Mouse (Mus musculus): ENCODE results near the gene Gm17657.
"Not testable (repeated sequence)": the region's sequence is repeated elsewhere in the genome, so short reads cannot be mapped to it uniquely, and the experiment has no call there.

The Gm17657 gene

GRCm38 (mm10) chr17:29545241-29545640 is 4.2 kb downstream of the Gm17657 start:
- no peak for DNase-seq (ENCODE audit: low spot score)

- DNase-seq (ENCODE audit: low spot score), result no peak
Measured at GRCm38 (mm10) chr17:29544064-29544463, 5.4 kb downstream of the Gm17657 start.

- DNase-seq (ENCODE audit: low spot score), result no peak
Measured at GRCm38 (mm10) chr17:29542831-29543690, 6.4 kb downstream of the Gm17657 start.

DNA sequence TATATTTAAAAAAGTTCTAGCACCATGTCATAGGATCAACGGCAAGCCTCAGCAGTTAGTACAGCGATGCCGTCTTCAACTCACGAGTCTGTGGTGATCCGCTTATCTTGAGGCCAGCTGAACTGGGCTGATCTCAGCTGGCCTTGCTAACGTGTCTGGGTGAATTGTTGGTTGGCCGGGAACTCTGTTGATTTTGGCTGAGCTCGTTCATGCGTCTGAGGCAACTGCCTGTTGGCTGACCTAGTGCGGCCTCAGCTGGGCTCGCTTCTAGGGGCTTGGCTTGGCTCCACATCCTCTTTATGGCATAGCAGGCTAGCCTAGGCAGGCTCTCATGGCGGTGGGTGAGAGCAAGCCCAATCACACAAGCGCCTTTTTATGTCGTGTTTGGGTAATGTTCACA is 8.0 kb downstream of the Gm17657 start:
- no peak for DNase-seq (ENCODE audit: low spot score)

DNA sequence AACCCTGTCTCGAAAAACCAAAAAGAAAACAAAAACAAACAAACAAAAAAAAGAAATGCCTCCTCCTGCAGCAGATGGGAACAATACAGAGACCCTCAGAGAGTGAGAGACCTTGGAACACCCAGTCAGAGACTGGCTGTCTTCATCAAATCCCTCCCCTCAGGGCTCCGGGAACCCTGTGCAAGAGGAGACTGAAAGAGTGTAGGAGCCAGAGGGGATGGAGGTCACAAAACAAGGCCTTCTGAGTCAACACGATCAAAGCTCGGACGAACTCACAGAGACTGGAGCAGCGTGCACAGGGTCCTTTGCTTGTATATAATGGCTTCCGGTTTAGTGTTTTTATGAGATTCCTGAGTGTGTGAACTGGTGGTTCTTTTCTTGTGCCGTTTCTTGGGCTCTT is 9.0 kb downstream of the Gm17657 start:
- DNase-seq (ENCODE audit: low spot score), result no peak

DNA sequence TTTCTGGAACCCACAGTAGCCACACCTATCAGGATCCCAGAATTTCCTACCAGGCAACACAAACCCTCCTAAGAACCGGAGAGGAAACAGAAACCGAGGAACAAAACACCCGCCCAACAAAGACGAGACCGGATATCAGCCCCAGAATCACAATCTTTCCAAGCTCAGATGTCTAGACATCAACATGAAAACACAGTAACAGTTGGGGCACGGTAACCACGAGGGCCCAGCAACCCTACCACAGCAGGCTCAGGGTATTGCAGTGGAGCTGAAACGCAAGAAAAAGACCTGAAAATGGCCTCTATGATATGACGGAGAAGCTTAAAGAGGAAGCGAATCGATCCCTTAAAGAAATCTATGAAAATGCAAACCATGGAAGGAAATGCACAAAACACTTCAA is 15.6 kb downstream of the Gm17657 start:
- no peak for DNase-seq (ENCODE audit: low spot score)

GRCm38 (mm10) chr17:29531757-29532384 is 17.6 kb downstream of the Gm17657 start:
- no peak for DNase-seq (ENCODE audit: low spot score)

DNA sequence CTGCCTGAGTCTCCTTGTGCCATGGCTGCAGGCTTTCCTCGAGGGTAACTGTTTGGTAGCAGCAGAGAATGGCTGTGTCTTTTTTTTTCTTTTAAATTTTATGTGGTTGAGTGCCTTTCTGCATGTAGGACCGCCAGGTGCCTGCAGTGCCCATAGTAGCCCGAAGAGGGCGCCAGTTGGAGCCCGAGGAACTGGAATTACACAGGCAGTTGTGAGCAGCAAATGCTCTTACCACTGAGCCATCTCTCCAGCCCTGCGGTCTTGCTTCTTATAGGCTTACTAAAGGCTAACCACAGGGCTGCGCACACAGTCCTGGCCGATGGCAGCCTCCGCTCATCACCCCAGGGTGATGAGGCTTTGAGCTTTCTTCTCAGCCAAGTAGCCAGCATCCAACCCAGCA is 18.2 kb downstream of the Gm17657 start:
- no peak for DNase-seq (ENCODE audit: low spot score)

DNA sequence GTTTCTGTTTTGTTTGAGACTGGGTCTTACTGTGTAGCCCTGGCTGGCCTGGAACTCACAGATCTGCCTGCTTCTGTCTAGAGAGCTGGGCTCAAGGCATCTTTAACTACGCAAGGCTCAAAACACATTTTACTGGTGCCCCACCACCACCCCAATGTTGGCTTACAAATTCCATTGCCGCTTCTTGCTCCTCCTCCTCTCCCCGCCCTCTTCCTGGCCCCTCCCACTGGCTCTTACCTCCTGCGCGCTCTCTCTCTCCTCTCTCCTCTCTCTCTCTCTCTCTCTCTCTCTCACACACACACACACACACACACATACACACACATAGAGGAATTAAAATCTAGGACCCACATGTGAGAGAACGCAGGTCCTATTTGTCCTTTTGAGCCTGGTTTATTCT is 18.9 kb downstream of the Gm17657 start:
- no peak for DNase-seq (ENCODE audit: low spot score)

DNA sequence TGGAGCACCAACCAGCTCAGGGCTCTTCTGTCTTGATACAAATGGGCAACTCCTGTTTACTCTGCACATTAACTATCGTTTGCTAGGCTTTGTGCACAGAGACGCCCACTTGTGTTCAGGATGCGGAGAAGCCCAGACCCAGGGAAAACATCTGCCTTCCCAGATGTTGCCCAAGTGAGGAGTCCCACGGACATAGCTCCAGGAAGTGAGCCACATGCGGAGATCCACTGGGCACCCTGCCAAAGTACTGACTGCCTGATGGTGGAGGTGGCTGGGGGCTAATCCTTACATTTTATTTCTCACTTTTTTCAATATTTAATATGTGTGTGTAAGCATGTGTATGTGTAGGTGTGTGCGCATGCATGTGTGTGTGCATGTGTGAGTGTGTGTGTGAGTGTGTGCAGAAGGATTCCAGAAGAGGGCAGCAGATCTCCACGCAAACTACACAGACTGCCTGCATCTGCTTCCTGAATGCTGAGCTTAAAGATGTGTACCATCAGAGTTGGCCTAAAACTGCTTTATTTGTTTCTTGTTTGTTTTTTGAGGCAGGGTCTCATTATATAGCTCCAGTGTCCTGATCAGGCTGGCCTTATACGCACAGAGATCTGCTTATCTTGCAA is 20.8 kb downstream of the Gm17657 start:
- DNase-seq (ENCODE audit: low spot score), result no peak

- DNase-seq (ENCODE audit: low spot score), result no peak
Measured at GRCm38 (mm10) chr17:29525613-29526012, 23.8 kb downstream of the Gm17657 start.

GRCm38 (mm10) chr17:29519731-29520130 is 29.7 kb downstream of the Gm17657 start:
- no peak for DNase-seq (ENCODE audit: low spot score)

GRCm38 (mm10) chr17:29518665-29519064 is 30.8 kb downstream of the Gm17657 start:
- not testable (repeated sequence) for DNase-seq (ENCODE audit: low spot score)

GRCm38 (mm10) chr17:29514435-29514834 is 35.0 kb downstream of the Gm17657 start:
- peak; percentile 83 for DNase-seq (ENCODE audit: low spot score)

- DNase-seq (ENCODE audit: low spot score), result peak; percentile 88
Measured at GRCm38 (mm10) chr17:29513044-29513730, 36.3 kb downstream of the Gm17657 start.

- DNase-seq (ENCODE audit: low spot score), result no peak
Measured at GRCm38 (mm10) chr17:29510691-29511090, 38.7 kb downstream of the Gm17657 start.

DNA sequence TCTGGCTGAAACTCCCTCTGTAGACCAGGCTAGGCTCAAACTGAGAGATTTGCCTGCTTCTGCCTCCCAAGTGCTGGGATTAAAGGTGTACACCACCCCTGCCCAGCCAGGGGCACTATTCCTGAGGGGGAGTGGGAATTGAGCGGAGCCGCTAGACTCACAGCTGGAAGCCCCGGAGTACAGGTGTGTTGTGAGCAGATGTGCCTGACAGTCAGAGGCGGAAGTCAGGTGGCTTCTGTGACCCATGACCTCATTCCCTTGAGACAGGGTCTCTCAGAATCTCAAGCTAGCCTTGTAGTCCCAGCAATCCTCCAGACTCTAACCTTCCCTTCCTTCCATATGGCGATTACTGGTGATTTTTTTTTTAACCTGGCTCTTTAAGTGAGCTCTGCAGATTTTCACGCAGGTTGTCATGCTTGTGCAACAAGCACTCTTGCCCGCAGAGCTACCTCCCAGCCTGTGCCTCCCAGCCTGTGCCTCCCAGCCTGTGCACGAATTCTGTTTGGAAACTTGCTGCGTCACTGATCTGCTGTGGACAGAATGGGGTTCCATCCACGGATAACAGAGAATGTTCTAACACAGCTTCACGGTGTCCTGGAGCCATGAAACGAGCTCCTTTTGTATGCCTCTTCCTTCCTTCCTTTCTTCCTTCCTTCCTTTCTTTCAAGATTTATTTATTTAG is 40.4 kb downstream of the Gm17657 start:
- DNase-seq (ENCODE audit: low spot score), result no peak

DNA sequence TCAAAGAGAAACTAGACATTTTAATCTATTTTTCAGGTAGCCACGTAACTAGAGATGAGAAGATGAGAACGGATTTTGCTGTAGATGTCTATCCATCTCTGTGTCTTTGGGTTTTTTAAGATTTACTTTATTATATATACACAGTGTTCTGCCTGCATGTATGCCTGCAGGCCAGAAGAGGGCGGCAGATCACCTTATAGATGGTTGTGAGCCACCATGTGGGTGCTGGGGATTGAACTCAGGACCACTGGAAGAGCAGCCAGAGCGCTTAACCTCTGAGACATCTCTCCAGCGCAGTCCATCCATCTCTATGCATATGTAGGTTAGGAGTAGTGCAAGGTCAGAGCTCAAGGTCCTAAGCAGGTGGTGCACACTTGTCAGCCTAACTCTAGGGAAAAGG is 45.7 kb downstream of the Gm17657 start:
- DNase-seq (ENCODE audit: low spot score), result no peak

DNA sequence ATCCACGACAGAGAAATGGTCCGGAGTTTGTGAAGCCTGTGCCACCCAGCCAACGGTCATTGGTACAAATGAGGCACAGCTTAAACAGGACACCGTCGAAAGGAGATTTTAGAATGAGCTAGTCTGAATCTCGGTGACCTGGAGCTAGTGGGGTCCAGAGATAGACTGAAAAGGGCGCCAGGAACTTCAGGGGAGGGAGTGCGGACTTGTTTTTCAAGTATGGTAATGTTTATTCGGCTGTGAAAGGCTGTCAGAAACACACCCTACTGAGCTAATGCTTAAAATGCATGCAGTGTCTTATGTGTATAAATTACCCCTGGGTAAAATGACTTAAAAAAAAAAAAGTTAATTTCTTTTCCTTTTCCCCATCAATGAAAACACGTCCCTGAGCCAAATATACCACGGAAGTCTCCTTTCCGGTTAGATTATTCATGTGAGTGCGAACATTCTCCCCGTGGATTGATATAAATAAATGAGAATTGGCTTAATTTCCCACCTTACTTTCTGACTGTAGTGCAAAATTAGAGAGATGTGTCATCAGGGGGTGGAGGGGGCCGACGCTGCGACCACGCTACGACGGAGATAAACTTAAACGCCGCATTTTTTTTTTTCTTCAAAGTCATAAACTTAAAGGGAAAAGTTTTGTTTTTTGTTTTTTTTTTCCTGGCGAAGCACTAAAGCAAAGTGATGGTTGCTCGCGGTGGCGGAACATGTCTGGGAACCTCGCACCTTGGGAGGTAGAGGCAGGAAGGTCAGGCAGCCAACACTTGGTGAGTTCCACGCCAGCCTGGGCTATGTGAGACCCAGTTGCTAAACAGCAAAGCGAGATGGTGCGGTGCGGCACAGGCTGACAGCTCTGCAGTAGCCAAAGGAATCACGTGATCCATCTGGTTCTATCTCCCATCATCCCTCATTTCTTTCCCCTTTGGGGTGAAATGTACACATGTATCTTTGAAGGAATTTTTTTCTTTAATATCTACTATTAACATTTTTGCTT is 46.5 kb downstream of the Gm17657 start:
- peak; percentile 40 for DNase-seq (ENCODE audit: low spot score)

- DNase-seq (ENCODE audit: low spot score), result no peak
Measured at GRCm38 (mm10) chr17:29502005-29502668, 47.3 kb downstream of the Gm17657 start.
